Mouse (Mus musculus): ENCODE results near the gene Atf6. TPM values are rescaled to one million over a fixed set of nuclear protein-coding genes. Genes with fewer than 3 reads are reported as not detected.

Atf6 gene
- polyA plus RNA-seq, 1 experiment from 2014 or later = 9.2 TPM

- H3K9ac ChIP-seq = no peak overlapping the region
- ATAC-seq (replicated peaks; ENCODE audit: low FRiP score) = no peak
- no peak overlapping the region for H3K4me3 ChIP-seq (replicated peaks)
- H3K4me2 ChIP-seq = no peak overlapping the region
- WGBS = 85% methylated on average over 14 of the region's 14 CpGs
- no peak overlapping the region for H3K27ac ChIP-seq
- H3K9me3 ChIP-seq (replicated peaks) = no peaks in the 10 kb centered on the region
- peaks cover 23% of the 10 kb centered on the region for H3K36me3 ChIP-seq
- no peaks in the 10 kb centered on the region for H3K4me1 ChIP-seq
- no peaks in the 10 kb centered on the region for H3K27me3 ChIP-seq
Measured at GRCm38 (mm10) chr1:170786570-170787341, 80.8 kb downstream of the Atf6 start.

DNA sequence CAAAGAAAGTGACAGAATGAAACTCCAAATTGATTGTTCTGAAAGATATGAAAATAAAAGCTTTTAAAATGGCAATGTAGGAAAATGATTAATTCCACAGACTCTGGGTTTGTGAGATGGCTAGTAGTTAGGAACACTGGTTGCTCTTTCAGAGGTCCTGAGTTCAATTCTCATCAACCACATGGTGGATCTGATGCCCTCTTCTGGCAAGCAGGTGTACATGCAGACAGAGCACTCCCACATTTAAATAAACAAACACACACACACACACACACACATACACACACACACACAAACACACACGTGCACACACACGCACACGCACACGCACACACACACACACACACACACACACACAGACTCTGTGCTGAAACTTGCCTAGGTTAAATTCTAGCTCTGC is 89.9 kb downstream of the Atf6 start:
- Histone ChIP-seq H3K36me3 (peaks cover 5% of the 10 kb centered on the region; the same call in 1 of the 2 replicates), H3K27me3 (no peaks in the 10 kb centered on the region), H3K27ac (no peak overlapping the region), H3K9me3 (replicated peaks) (no peaks in the 10 kb centered on the region), H3K4me1 (no peaks in the 10 kb centered on the region), H3K4me3 (replicated peaks) (no peak overlapping the region), H3K9ac (no peak overlapping the region), H3K4me2 (no peak overlapping the region)
- WGBS = 95% methylated on average over 4 of the region's 4 CpGs
- no peak for ATAC-seq (replicated peaks; ENCODE audit: low FRiP score)

GRCm38 (mm10) chr1:170774431-170774830 is 93.1 kb downstream of the Atf6 start:
- no peak overlapping the region for H3K4me3 ChIP-seq (replicated peaks)
- H3K4me2 ChIP-seq = no peak overlapping the region
- H3K27ac ChIP-seq = no peak overlapping the region
- H3K9me3 ChIP-seq (replicated peaks) = no peaks in the 10 kb centered on the region
- WGBS = 43% methylated on average over 1 of the region's 1 CpGs
- no peaks in the 10 kb centered on the region for H3K27me3 ChIP-seq
- H3K36me3 ChIP-seq = 0 out of 2 replicates have a peak, but pooled peaks cover 5% of the 10 kb centered on the region
- no peak overlapping the region for H3K9ac ChIP-seq
- H3K4me1 ChIP-seq = no peaks in the 10 kb centered on the region
- ATAC-seq (replicated peaks; ENCODE audit: low FRiP score) = no peak

- Histone ChIP-seq H3K36me3 (0 out of 2 replicates have a peak, but pooled peaks cover 5% of the 10 kb centered on the region), H3K9ac (no peak overlapping the region), H3K27ac (no peak overlapping the region), H3K4me3 (replicated peaks) (no peak overlapping the region), H3K4me1 (no peaks in the 10 kb centered on the region), H3K9me3 (replicated peaks) (no peaks in the 10 kb centered on the region), H3K4me2 (no peak overlapping the region), H3K27me3 (no peaks in the 10 kb centered on the region)
- no peak for ATAC-seq (replicated peaks; ENCODE audit: low FRiP score)
- WGBS = 86% methylated on average over 4 of the region's 4 CpGs
Measured at GRCm38 (mm10) chr1:170773506-170773905, 94.1 kb downstream of the Atf6 start.

GRCm38 (mm10) chr1:170771437-170772003 is 96.1 kb downstream of the Atf6 start:
- no peaks in the 10 kb centered on the region for H3K9me3 ChIP-seq (replicated peaks)
- no peaks in the 10 kb centered on the region for H3K36me3 ChIP-seq
- WGBS = 43% methylated on average over 25 of the region's 25 CpGs
- no peak overlapping the region for H3K27ac ChIP-seq
- peak; percentile 58; the same call in 1 of the 2 replicates for ATAC-seq (replicated peaks; ENCODE audit: low FRiP score)
- H3K4me3 ChIP-seq (replicated peaks) = peak overlapping the region; percentile 17; the same call in 1 of the 2 replicates
- H3K4me2 ChIP-seq = peak overlapping the region; percentile 45
- H3K9ac ChIP-seq = no peak overlapping the region
- no peaks in the 10 kb centered on the region for H3K4me1 ChIP-seq
- H3K27me3 ChIP-seq = no peaks in the 10 kb centered on the region

- H3K9me3 ChIP-seq (replicated peaks) = no peaks in the 10 kb centered on the region
- ATAC-seq (replicated peaks; ENCODE audit: low FRiP score) = no peak
- no peaks in the 10 kb centered on the region for H3K4me1 ChIP-seq
- H3K9ac ChIP-seq = no peak overlapping the region
- H3K27me3 ChIP-seq = no peaks in the 10 kb centered on the region
- no peak overlapping the region for H3K27ac ChIP-seq
- no peak overlapping the region for H3K4me3 ChIP-seq (replicated peaks)
- 85% methylated on average over 14 of the region's 14 CpGs for WGBS
- H3K4me2 ChIP-seq = no peak overlapping the region
- 0 out of 2 replicates have a peak, but pooled peaks cover under 1% of the 10 kb centered on the region for H3K36me3 ChIP-seq
Measured at GRCm38 (mm10) chr1:170770691-170771090, 96.9 kb downstream of the Atf6 start.

GRCm38 (mm10) chr1:170766997-170767396 is 100.6 kb downstream of the Atf6 start:
- ATAC-seq (replicated peaks; ENCODE audit: low FRiP score) = no peak
- H3K9me3 ChIP-seq (replicated peaks) = no peaks in the 10 kb centered on the region
- H3K4me1 ChIP-seq = no peaks in the 10 kb centered on the region
- WGBS = 64% methylated on average over 2 of the region's 2 CpGs
- no peak overlapping the region for H3K4me2 ChIP-seq
- H3K4me3 ChIP-seq (replicated peaks) = no peak overlapping the region
- 0 out of 2 replicates have a peak, but pooled peaks cover 6% of the 10 kb centered on the region for H3K36me3 ChIP-seq
- H3K9ac ChIP-seq = no peak overlapping the region
- no peak overlapping the region for H3K27ac ChIP-seq
- no peaks in the 10 kb centered on the region for H3K27me3 ChIP-seq

DNA sequence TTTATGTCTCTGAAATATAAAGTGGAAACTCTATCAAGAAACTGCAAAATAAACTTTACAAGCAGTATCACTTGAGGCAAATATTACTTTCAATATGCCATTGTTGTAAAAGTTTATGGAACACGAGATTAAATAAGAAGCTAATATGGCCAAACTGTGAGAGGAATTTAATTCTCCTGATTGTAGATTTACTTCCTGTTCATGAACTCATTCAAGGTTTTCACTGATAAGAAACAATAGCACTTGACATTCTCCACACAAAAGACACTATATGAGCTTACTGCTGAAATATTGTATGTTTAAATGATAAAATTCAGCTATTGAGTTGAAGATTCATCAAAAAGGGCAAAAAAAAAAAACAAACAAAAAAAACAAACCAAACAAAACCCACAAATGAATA is 102.8 kb downstream of the Atf6 start:
- Histone ChIP-seq H3K36me3 (peaks cover 7% of the 10 kb centered on the region; the same call in 1 of the 2 replicates), H3K9me3 (replicated peaks) (no peaks in the 10 kb centered on the region), H3K4me3 (replicated peaks) (no peak overlapping the region), H3K27me3 (no peaks in the 10 kb centered on the region), H3K27ac (no peak overlapping the region), H3K4me1 (no peaks in the 10 kb centered on the region), H3K9ac (no peak overlapping the region), H3K4me2 (no peak overlapping the region)
- ATAC-seq (replicated peaks; ENCODE audit: low FRiP score) = no peak
- WGBS = 83% methylated on average over 1 of the region's 1 CpGs

DNA sequence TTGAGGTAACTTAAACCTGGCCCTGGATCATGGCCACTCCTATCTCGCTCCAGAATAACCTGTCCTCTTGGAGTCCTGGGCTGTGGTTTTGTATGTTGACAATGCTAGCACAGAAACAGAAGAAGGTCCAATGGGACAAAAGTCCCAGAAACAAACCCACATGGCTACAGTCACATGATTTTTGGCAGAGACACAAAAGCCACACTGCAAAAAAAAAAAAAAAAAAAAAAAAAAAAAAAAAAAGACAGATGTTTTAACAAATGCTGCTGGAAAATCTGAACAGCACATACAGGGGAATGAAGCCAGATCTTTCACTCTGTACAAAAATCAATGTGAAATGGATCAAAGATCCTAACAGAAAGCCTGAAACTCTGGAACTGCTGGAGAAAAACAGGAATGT is 105.9 kb downstream of the Atf6 start:
- no peaks in the 10 kb centered on the region for H3K9me3 ChIP-seq (replicated peaks)
- H3K27me3 ChIP-seq = no peaks in the 10 kb centered on the region
- H3K9ac ChIP-seq = no peak overlapping the region
- H3K4me1 ChIP-seq = no peaks in the 10 kb centered on the region
- H3K27ac ChIP-seq = no peak overlapping the region
- H3K36me3 ChIP-seq = peaks cover 9% of the 10 kb centered on the region; the same call in 1 of the 2 replicates
- H3K4me3 ChIP-seq (replicated peaks) = no peak overlapping the region
- no peak overlapping the region for H3K4me2 ChIP-seq
- WGBS = 94% methylated on average over 1 of the region's 1 CpGs
- no peak for ATAC-seq (replicated peaks; ENCODE audit: low FRiP score)

- Histone ChIP-seq H3K27ac (no peak overlapping the region), H3K9ac (no peak overlapping the region), H3K4me3 (replicated peaks) (no peak overlapping the region), H3K4me2 (no peak overlapping the region), H3K9me3 (replicated peaks) (no peaks in the 10 kb centered on the region), H3K36me3 (no peaks in the 10 kb centered on the region), H3K4me1 (no peaks in the 10 kb centered on the region), H3K27me3 (no peaks in the 10 kb centered on the region)
- 66% methylated on average over 5 of the region's 5 CpGs for WGBS
- ATAC-seq (replicated peaks; ENCODE audit: low FRiP score) = no peak
Measured at GRCm38 (mm10) chr1:170753597-170753996, 114.0 kb downstream of the Atf6 start.

DNA sequence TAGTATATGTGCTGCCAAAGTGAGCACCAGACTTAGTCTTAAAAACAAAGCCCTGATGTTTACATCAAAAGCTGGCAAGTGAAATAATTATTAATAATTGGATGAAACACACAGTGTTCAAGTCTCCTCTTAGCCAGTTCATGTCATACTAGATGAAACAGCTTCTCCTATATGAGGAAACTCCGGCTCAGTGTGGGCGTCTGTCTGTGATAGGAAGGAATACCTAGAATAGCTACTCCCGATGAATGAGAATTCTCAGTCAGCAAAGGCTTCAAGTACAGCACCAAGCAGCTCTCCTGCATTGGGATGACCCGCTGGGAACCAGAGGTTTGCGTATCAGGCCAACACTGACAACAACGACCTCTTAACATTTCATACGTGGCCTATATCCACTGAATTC is 115.8 kb downstream of the Atf6 start:
- no peak overlapping the region for H3K9ac ChIP-seq
- no peaks in the 10 kb centered on the region for H3K27me3 ChIP-seq
- H3K4me1 ChIP-seq = no peaks in the 10 kb centered on the region
- H3K9me3 ChIP-seq (replicated peaks) = no peaks in the 10 kb centered on the region
- no peak overlapping the region for H3K4me3 ChIP-seq (replicated peaks)
- H3K27ac ChIP-seq = no peak overlapping the region
- no peak for ATAC-seq (replicated peaks; ENCODE audit: low FRiP score)
- no peak overlapping the region for H3K4me2 ChIP-seq
- WGBS = 93% methylated on average over 7 of the region's 7 CpGs
- H3K36me3 ChIP-seq = no peaks in the 10 kb centered on the region

DNA sequence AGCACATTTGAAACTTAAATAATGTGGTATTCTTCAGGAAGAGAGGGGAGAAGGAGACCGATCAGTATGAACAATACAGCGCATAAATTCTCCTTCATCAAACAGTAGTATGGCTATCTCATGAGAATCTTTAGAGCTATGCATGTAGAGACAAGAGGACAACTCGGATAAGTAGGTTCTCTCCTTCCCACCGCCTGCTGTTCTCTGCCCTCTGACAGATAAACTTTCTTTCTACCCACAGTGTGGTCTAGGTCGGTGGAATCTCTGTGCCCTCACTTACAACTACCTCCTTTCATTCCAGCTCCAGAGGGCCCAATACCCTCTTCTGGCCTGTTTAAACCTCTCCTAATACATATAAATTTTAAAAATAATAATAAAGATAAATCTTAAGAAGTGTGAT is 121.0 kb downstream of the Atf6 start:
- Histone ChIP-seq H3K9me3 (replicated peaks) (no peaks in the 10 kb centered on the region), H3K4me3 (replicated peaks) (no peak overlapping the region), H3K4me1 (no peaks in the 10 kb centered on the region), H3K27me3 (no peaks in the 10 kb centered on the region), H3K27ac (no peak overlapping the region), H3K4me2 (no peak overlapping the region), H3K36me3 (peaks cover 8% of the 10 kb centered on the region; the same call in 1 of the 2 replicates), H3K9ac (no peak overlapping the region)
- ATAC-seq (replicated peaks; ENCODE audit: low FRiP score) = no peak
- 91% methylated on average over 5 of the region's 5 CpGs for whole genome bisulfite sequencing

Data from kidney, embryonic 15.5 days (tissue).